ENCODE assay signal across 8 mouse cellular contexts in genomic region chr8:83996567-83997505, GRCm38 (mm10). TPM values are rescaled to one million over a fixed set of nuclear protein-coding genes. Genes with fewer than 3 reads are reported as not detected.
DNase-seq lines count a peak whose midpoint lies in the region; ATAC-seq lines count a peak whose summit lies in the region.

No protein-coding gene starts in this region.

- peaks cover 35% of the 10 kb centered on the region for H3K4me1 ChIP-seq in hindbrain, embryonic 12.5 days

- peak overlapping the region; percentile 68 for H3K4me2 ChIP-seq in hindbrain, embryonic 12.5 days (replicated peaks)

- H3K4me3 ChIP-seq in hindbrain, embryonic 12.5 days = peak overlapping the region; percentile 80

- peaks cover 38% of the 10 kb centered on the region for H3K36me3 ChIP-seq in hindbrain, embryonic 12.5 days

- peak; percentile 86 for DNase-seq in R1 (ENCODE audit: low read depth, low spot score)
- peak; percentile 90 to 95 for DNase-seq in cerebellum, postnatal 10 days
- peak; percentile 47 to 64 for DNase-seq in frontal cortex, postnatal 14 days (ENCODE audit: low spot score in 2 of 2)
- DNase-seq in left cerebral cortex, adult 18-20 months (ENCODE audit: low spot score in 2 of 2) = peak; percentile 64 to 77
- peak; percentile 88 to 94 for DNase-seq in lung, postnatal 4 days
- DNase-seq in retina, postnatal 1 day = peak; percentile 93
- peak; percentile 73 to 83 for DNase-seq in thymus, postnatal 36 days

- under 1% methylated on average over 38 of the region's 103 CpGs for WGBS in hindbrain, embryonic 12.5 days

- H3K27ac ChIP-seq in hindbrain, embryonic 12.5 days = peak overlapping the region; percentile 99

- H3K9ac ChIP-seq in hindbrain, embryonic 12.5 days = peak overlapping the region; percentile 94

- peaks cover 26% of the 10 kb centered on the region for H3K27me3 ChIP-seq in hindbrain, embryonic 12.5 days

- ATAC-seq in hindbrain, embryonic 12.5 days (ENCODE audit: low FRiP score) = peak; percentile 74

- H3K9me3 ChIP-seq in hindbrain, embryonic 12.5 days (replicated peaks) = no peaks in the 10 kb centered on the region

RNA-seq across cellular contexts. Expression of gene Samd1, which starts 0.6 kb away (rescaled TPM):
- polyA plus RNA-seq in hindbrain, embryonic 12.5 days (2016; fragmentation: Nextera tagmentation; extraction: Ambion mirVana) = 8.5 and 9.8 TPM in 2 replicates
- total RNA-seq in left cerebral cortex, adult 18-20 months (2021) = 10 to 100 TPM; 45.1 to 45.4 TPM

RNA-seq across cellular contexts. Expression of gene 1700067K01Rik, which starts 4.5 kb away (rescaled TPM):
- 0.89 and 1.5 TPM in 2 replicates for polyA plus RNA-seq in hindbrain, embryonic 12.5 days (2016; fragmentation: Nextera tagmentation; extraction: Ambion mirVana)
- under 1 TPM; 0.42 to 0.53 TPM for total RNA-seq in left cerebral cortex, adult 18-20 months (2021)

RNA-seq across cellular contexts. Expression of gene 2210011C24Rik, which starts 15.1 kb away (rescaled TPM):
- polyA plus RNA-seq in hindbrain, embryonic 12.5 days (2016; fragmentation: Nextera tagmentation; extraction: Ambion mirVana) = not detected in 2 replicates
- under 1 TPM in 1 of 2 experiments, not detected in 1; 0.61 TPM for total RNA-seq in left cerebral cortex, adult 18-20 months (2021)

RNA-seq across cellular contexts. Expression of gene Prkaca, which starts 24.0 kb away (rescaled TPM):
- 201 and 213 TPM in 2 replicates for polyA plus RNA-seq in hindbrain, embryonic 12.5 days (2016; fragmentation: Nextera tagmentation; extraction: Ambion mirVana)
- 100 to 1,000 TPM; 259 to 269 TPM for total RNA-seq in left cerebral cortex, adult 18-20 months (2021)

RNA-seq across cellular contexts. Expression of gene Palm3, which starts 24.4 kb away (rescaled TPM):
- 8.6 and 10.9 TPM in 2 replicates for polyA plus RNA-seq in hindbrain, embryonic 12.5 days (2016; fragmentation: Nextera tagmentation; extraction: Ambion mirVana)
- total RNA-seq in left cerebral cortex, adult 18-20 months (2021) = 1 to 10 TPM; 1.8 to 2.7 TPM

Comparison
In these comparisons a context has a peak if more than half of its experiments do, and no peak if none do; other contexts are left out.
1. Peak in every context shown above with its lines: DNase-seq, ATAC-seq, H3K4me3 ChIP-seq and H3K27ac ChIP-seq.